Mouse (Mus musculus) CH12.LX (cell line): ENCODE results near the gene Vps35l. TPM values are rescaled to one million over a fixed set of nuclear protein-coding genes. Genes with fewer than 3 reads are reported as not detected.

ENCODE experiments used
- DNase-seq: peaks from one replicate; pipeline ENCODE4 v3.0.0-alpha.2; 2013; ENCODE audit errors: extremely low read depth
- H3K27ac ChIP-seq: 2 replicates; pipeline ENCODE4 v1.5.1; 2012; ENCODE audit warnings: low read depth, mild to moderate bottlenecking, control low read depth, moderate library complexity; ENCODE audit not compliant: insufficient read depth
- H3K27me3 ChIP-seq: replicated peaks from 2 replicates; pipeline ENCODE3; 2012; ENCODE audit warnings: inconsistent platforms
- H3K36me3 ChIP-seq, 2 experiments: replicated peaks in 1 of 2; 2 replicates each; pipeline versions ENCODE3 to v1.6.1; 2012; ENCODE audit warnings: inconsistent platforms in 1 of 2, low read length in 1 of 2, mild to moderate bottlenecking in 1 of 2, mixed read lengths in 1 of 2, moderate library complexity in 1 of 2; ENCODE audit not compliant: control insufficient read depth in 1 of 2, insufficient read depth in 1 of 2
- H3K4me1 ChIP-seq, 2 experiments: 2 replicates each; pipeline ENCODE4 v1.6.1; 2012; ENCODE audit warnings: inconsistent platforms in 1 of 2, moderate library complexity in 1 of 2; ENCODE audit not compliant: insufficient read depth in 2 of 2, control insufficient read depth in 1 of 2
- H3K4me2 ChIP-seq: 2 replicates; pipeline ENCODE4 v1.6.1; 2012; ENCODE audit warnings: low read depth, mild to moderate bottlenecking, control low read depth; ENCODE audit not compliant: poor library complexity, insufficient read depth, severe bottlenecking
- H3K4me3 ChIP-seq, 3 experiments: fragments of 150-350 bp in 1 of 3; sonication (generic) in 1 of 3; replicated peaks in 1 of 3; 2 replicates each; pipeline versions ENCODE3 to v1.5.1; 2011 to 2012; ENCODE audit warnings: low read depth in 2 of 3, low read length in 2 of 3, mild to moderate bottlenecking in 2 of 3, moderate library complexity in 2 of 3, control low read depth in 1 of 3, improper control_type of control experiment in 1 of 3, inconsistent platforms in 1 of 3, mixed read lengths in 1 of 3; ENCODE audit not compliant: poor library complexity in 1 of 3
- H3K79me2 ChIP-seq: replicated peaks from 2 replicates; pipeline ENCODE4 v1.6.1; 2012; ENCODE audit warnings: mild to moderate bottlenecking, moderate library complexity; ENCODE audit not compliant: control insufficient read depth, poor library complexity, insufficient read depth, severe bottlenecking; ENCODE audit errors: extremely low read depth
- H3K9ac ChIP-seq: 2 replicates; pipeline ENCODE4 v1.6.1; 2012; ENCODE audit warnings: low read depth, mild to moderate bottlenecking, control low read depth, moderate library complexity; ENCODE audit not compliant: insufficient read depth
- H3K9me3 ChIP-seq: replicated peaks from 2 replicates; pipeline ENCODE3; 2012; ENCODE audit warnings: low read length, inconsistent platforms, mixed read lengths
- BHLHE40 ChIP-seq: IDR thresholded peaks from 2 replicates; pipeline ENCODE4 v1.6.1; 2011; ENCODE audit warnings: mild to moderate bottlenecking, low read depth, low read length, improper control_type of control experiment
- CHD1 ChIP-seq: IDR thresholded peaks from 2 replicates; pipeline ENCODE4 v1.6.1; 2012; ENCODE audit warnings: low read depth, low read length, improper control_type of control experiment, inconsistent platforms
- CHD2 ChIP-seq: IDR thresholded peaks from 2 replicates; pipeline ENCODE4 v1.6.1; 2011; ENCODE audit warnings: low read length, improper control_type of control experiment
- ELF1 ChIP-seq: IDR thresholded peaks from 2 replicates; pipeline ENCODE4 v1.6.1; 2014; ENCODE audit warnings: low read depth, mild to moderate bottlenecking, inconsistent platforms, low read length, improper control_type of control experiment
- EP300 ChIP-seq: IDR thresholded peaks from 2 replicates; pipeline ENCODE4 v1.6.1; 2011; ENCODE audit warnings: low read length, improper control_type of control experiment
- ETS1 ChIP-seq: conservative IDR thresholded peaks from 2 replicates; pipeline ENCODE4 v1.6.1; 2012; ENCODE audit warnings: low read depth, mild to moderate bottlenecking, inconsistent platforms, low read length, improper control_type of control experiment, moderate library complexity
- GABPA ChIP-seq: IDR thresholded peaks from 2 replicates; pipeline ENCODE4 v1.6.1; 2012; ENCODE audit warnings: low read depth, low read length, improper control_type of control experiment, inconsistent platforms; ENCODE audit not compliant: insufficient replicate concordance
- IRF4 ChIP-seq: IDR thresholded peaks from 2 replicates; pipeline ENCODE4 v1.6.1; 2014; ENCODE audit warnings: low read depth, mild to moderate bottlenecking, inconsistent platforms, low read length, improper control_type of control experiment
- JUN ChIP-seq: IDR thresholded peaks from 2 replicates; pipeline ENCODE4 v1.6.1; 2011; ENCODE audit warnings: low read depth, mild to moderate bottlenecking, low read length, improper control_type of control experiment, moderate library complexity; ENCODE audit not compliant: insufficient read depth
- JUND ChIP-seq: conservative IDR thresholded peaks from 2 replicates; pipeline ENCODE4 v1.6.1; 2011; ENCODE audit warnings: low read depth, low read length, improper control_type of control experiment
- KAT2A ChIP-seq: IDR thresholded peaks from 2 replicates; pipeline ENCODE4 v1.6.1; 2012; ENCODE audit warnings: low read length, improper control_type of control experiment, inconsistent platforms; ENCODE audit not compliant: insufficient replicate concordance
- MAFK ChIP-seq: IDR thresholded peaks from 2 replicates; pipeline ENCODE4 v1.6.1; 2011; ENCODE audit warnings: low read length, improper control_type of control experiment; ENCODE audit not compliant: insufficient replicate concordance
- MAX ChIP-seq: IDR thresholded peaks from 2 replicates; pipeline ENCODE4 v1.6.1; 2011; ENCODE audit warnings: low read length, improper control_type of control experiment
- MYC ChIP-seq: IDR thresholded peaks from 2 replicates; pipeline ENCODE4 v1.6.1; 2011; ENCODE audit warnings: low read depth, mild to moderate bottlenecking, improper control_type of control experiment, low read length
- NELFE ChIP-seq: IDR thresholded peaks from 2 replicates; pipeline ENCODE4 v1.6.1; 2011; ENCODE audit warnings: low read depth, low read length, improper control_type of control experiment
- NRF1 ChIP-seq: IDR thresholded peaks from 2 replicates; pipeline ENCODE4 v1.6.1; 2014; ENCODE audit warnings: low read depth, mild to moderate bottlenecking, inconsistent platforms, low read length, improper control_type of control experiment, moderate library complexity
- PAX5 ChIP-seq: IDR thresholded peaks from 2 replicates; pipeline ENCODE4 v1.6.1; 2012; ENCODE audit warnings: low read length, inconsistent platforms, mixed read lengths
- RAD21 ChIP-seq: IDR thresholded peaks from 2 replicates; pipeline ENCODE4 v1.6.1; 2011; ENCODE audit warnings: low read depth, mild to moderate bottlenecking, low read length, improper control_type of control experiment, moderate library complexity
- RCOR1 ChIP-seq: conservative IDR thresholded peaks from 2 replicates; pipeline ENCODE4 v1.6.1; 2012; ENCODE audit warnings: low read depth, mild to moderate bottlenecking, inconsistent platforms, low read length, improper control_type of control experiment
- SIN3A ChIP-seq: IDR thresholded peaks from 2 replicates; pipeline ENCODE4 v1.6.1; 2012; ENCODE audit warnings: low read length, improper control_type of control experiment, inconsistent platforms
- TCF12 ChIP-seq: IDR thresholded peaks from 2 replicates; pipeline ENCODE4 v1.6.1; 2014; ENCODE audit warnings: low read depth, mild to moderate bottlenecking, inconsistent platforms, low read length, improper control_type of control experiment
- UBTF ChIP-seq: IDR thresholded peaks from 2 replicates; pipeline ENCODE4 v1.6.1; 2012; ENCODE audit warnings: low read depth, mild to moderate bottlenecking, inconsistent platforms, low read length, improper control_type of control experiment, moderate library complexity
- USF1 ChIP-seq: IDR thresholded peaks from 2 replicates; pipeline ENCODE4 v1.6.1; 2014; ENCODE audit warnings: low read depth, mild to moderate bottlenecking, inconsistent platforms, low read length, improper control_type of control experiment
- USF2 ChIP-seq: conservative IDR thresholded peaks from 2 replicates; pipeline ENCODE4 v1.6.1; 2011; ENCODE audit warnings: low read depth, low read length, improper control_type of control experiment
- ZMIZ1 ChIP-seq: IDR thresholded peaks from 2 replicates; pipeline ENCODE4 v1.6.1; 2012; ENCODE audit warnings: low read depth, mild to moderate bottlenecking, inconsistent platforms, low read length, improper control_type of control experiment
- ZNF384 ChIP-seq: IDR thresholded peaks from 2 replicates; pipeline ENCODE4 v1.6.1; 2012; ENCODE audit warnings: low read depth, low read length, improper control_type of control experiment, inconsistent platforms
- dilution Hi-C: fragments of 300-500 bp; cut with MboI; formaldehyde crosslinking; loops from 2 replicates; pipeline ENCODE4 v1.14.3; 2020; ENCODE audit warnings: low sequenced_read_pairs; ENCODE audit not compliant: extremely low pct_unique_long_range_greater_than_20kb, extremely low pct_ligation_motif_present
- in situ Hi-C: fragments of 300-500 bp; cut with MboI; formaldehyde crosslinking; loops from 3 replicates; pipeline ENCODE4 v1.14.3; 2019; ENCODE audit warnings: low sequenced_read_pairs, low pct_ligation_motif_present, low pct_unique_long_range_greater_than_20kb, mixed read lengths
- polyA plus RNA-seq: library from polyadenylated mRNA; unstranded; fragments of >175 nt; gene quantifications from 2 replicates; pipeline ENCODE4 v1.2.1, GENCODE M21; 2012; ENCODE audit warnings: low read depth; ENCODE audit not compliant: insufficient read length
- total RNA-seq, 2 experiments: library from RNA; depleted of rRNA; stranded (reverse); fragments of 300-350 nt in 1 of 2; fragments of >200 nt in 1 of 2; gene quantifications; 2 replicates each; pipeline ENCODE4 v1.2.3; 2012 to 2014

The Vps35l gene
- total and polyA plus RNA-seq, 3 experiments = 43.9 to 57.7 (median 54.7) TPM

DNA sequence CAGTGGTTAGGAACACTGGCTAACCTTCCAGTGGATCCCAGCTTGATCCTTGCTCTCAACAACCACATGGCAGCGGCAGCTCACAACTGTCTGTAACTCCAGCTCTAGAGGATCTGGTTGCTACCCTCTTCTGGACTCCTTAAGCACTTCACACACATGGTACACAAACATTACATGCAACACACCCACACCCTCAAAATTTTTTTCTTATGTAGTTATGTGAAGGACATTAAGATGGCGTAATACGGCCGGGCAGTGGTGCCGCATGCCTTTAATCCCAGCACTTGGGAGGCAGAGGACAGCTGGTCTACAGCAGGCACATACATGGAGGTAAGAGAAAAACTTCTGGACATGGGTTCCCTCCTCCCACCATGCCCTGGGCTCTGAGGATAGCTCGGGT is 43.9 kb upstream of the Vps35l start:
- dilution Hi-C loops (no loop called here), in situ Hi-C loops (no loop called here)
- Histone ChIP-seq H3K27ac (no peak overlapping the region), H3K4me2 (no peak overlapping the region), H3K79me2 (peaks cover 23% of the 10 kb centered on the region), H3K36me3 (peaks cover 61 to 86% of the 10 kb centered on the region in 2 experiments), H3K9me3 (no peaks in the 10 kb centered on the region), H3K4me3 (no peak overlapping the region), H3K4me1 (peaks cover 4 to 17% of the 10 kb centered on the region in 2 experiments), H3K9ac (no peak overlapping the region), H3K27me3 (no peaks in the 10 kb centered on the region)
- TF ChIP-seq USF2 = no peak
- TF ChIP-seq ELF1 = no peak
- no peak for TF ChIP-seq MAFK
- TF ChIP-seq NRF1 = no peak
- no peak for TF ChIP-seq RCOR1
- TF ChIP-seq CHD1 = no peak
- no peak for TF ChIP-seq ZNF384
- TF ChIP-seq JUND = no peak
- no peak for TF ChIP-seq MYC
- TF ChIP-seq CHD2 = no peak
- TF ChIP-seq ZMIZ1 = no peak
- no peak for TF ChIP-seq USF1
- TF ChIP-seq JUN = no peak
- no peak for TF ChIP-seq MAX
- TF ChIP-seq KAT2A = no peak
- no peak for TF ChIP-seq RAD21
- TF ChIP-seq SIN3A = no peak
- TF ChIP-seq GABPA = no peak
- TF ChIP-seq TCF12 = no peak
- TF ChIP-seq PAX5 = no peak
- no peak for DNase-seq

GRCm38 (mm10) chr7:118697168-118697567 is 42.9 kb upstream of the Vps35l start:
- Histone ChIP-seq H3K9me3 (no peaks in the 10 kb centered on the region), H3K4me3 (no peak overlapping the region), H3K36me3 (peaks cover 56 to 81% of the 10 kb centered on the region in 2 experiments), H3K79me2 (peaks cover 30% of the 10 kb centered on the region), H3K4me1 (peaks cover 8 to 25% of the 10 kb centered on the region in 2 experiments), H3K27me3 (no peaks in the 10 kb centered on the region), H3K4me2 (no peak overlapping the region), H3K9ac (no peak overlapping the region), H3K27ac (no peak overlapping the region)
- in situ Hi-C loops = no loop called here
- TF ChIP-seq UBTF (no peak), EP300 (0 out of 2 replicates have a peak, but pooled peaks have one; percentile 35), ETS1 (peak; percentile 48), NELFE (no peak), RCOR1 (no peak), BHLHE40 (no peak), IRF4 (0 out of 2 replicates have a peak, but pooled peaks have one; percentile 41), CHD2 (no peak)
- DNase-seq = peak; percentile 10
- dilution Hi-C loops = no loop called here
